ENCODE assay signal across 17 mouse cellular contexts in the genomic region with DNA sequence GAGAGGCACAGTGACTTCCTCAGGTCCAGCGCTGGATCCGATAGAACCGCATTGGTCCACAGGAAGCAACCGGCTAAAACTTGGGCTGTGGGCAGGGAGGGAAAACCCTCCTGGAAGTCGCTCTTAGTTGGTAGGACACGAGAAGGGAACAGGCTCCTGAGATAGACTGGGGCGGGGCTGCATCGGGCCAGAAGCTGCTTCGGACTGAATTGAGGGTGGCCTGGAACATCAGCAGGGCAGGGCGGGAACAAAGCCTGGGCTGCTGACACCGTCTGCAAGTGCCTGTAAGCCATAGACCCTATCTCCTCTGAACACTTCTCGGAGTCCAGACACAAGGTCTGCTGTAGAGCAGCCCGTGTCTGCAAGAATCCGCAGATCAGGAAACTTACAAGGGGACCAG. TPM values are rescaled to one million over a fixed set of nuclear protein-coding genes. Genes with fewer than 3 reads are reported as not detected.
A peak's percentile ranks its signal among the peaks of the same experiment; 100 is the strongest.
DNase-seq lines count a peak whose midpoint lies in the region; ATAC-seq lines count a peak whose summit lies in the region.
"Had no signal": no experiment of that assay in that cellular context is flagged by ENCODE, and none has a peak within 500 bp of the region (broad histone marks: within the 10 kb centered on the region; RNA-seq: fewer than 3 reads in every experiment).

No protein-coding gene starts in this region.

- ATAC-seq in forebrain, embryonic 11.5 days (replicated peaks; ENCODE audit: low FRiP score): no peak
- ATAC-seq in midbrain, embryonic 11.5 days (ENCODE audit: low FRiP score): no peak
- peak; percentile 56 for ATAC-seq in liver, embryonic 12.5 days
- no peak for ATAC-seq in hindbrain, embryonic 16.5 days
- ATAC-seq: hindbrain, postnatal 0 days; Patski had no signal

- H3K9me3 ChIP-seq in forebrain, embryonic 10.5 days: no peaks in the 10 kb centered on the region
- H3K9me3 ChIP-seq in forebrain, embryonic 11.5 days (ENCODE audit: control insufficient read depth, low read length): no peaks in the 10 kb centered on the region
- H3K9me3 ChIP-seq in midbrain, embryonic 10.5 days (replicated peaks): no peaks in the 10 kb centered on the region
- H3K9me3 ChIP-seq in midbrain, embryonic 11.5 days (ENCODE audit: control insufficient read depth, low read length): no peaks in the 10 kb centered on the region
- no peaks in the 10 kb centered on the region for H3K9me3 ChIP-seq in liver, embryonic 12.5 days (replicated peaks)
- no peaks in the 10 kb centered on the region for H3K9me3 ChIP-seq in hindbrain, embryonic 16.5 days (ENCODE audit: control insufficient read depth, low read length)
- H3K9me3 ChIP-seq: neural tube, embryonic 12.5 days; stomach, embryonic 15.5 days had no signal

- no peak for DNase-seq in forebrain, embryonic 10.5 days (ENCODE audit: extremely low spot score, low spot score)
- DNase-seq in forebrain, embryonic 11.5 days (ENCODE audit: low spot score): no peak
- DNase-seq in midbrain, embryonic 10.5 days (ENCODE audit: low spot score): no peak
- no peak for DNase-seq in midbrain, embryonic 11.5 days (ENCODE audit: low spot score, missing footprints)
- no peak for DNase-seq in right cerebral cortex, postnatal 10 days (ENCODE audit: low spot score in 2 of 2)
- no peak for DNase-seq in c-Kit-positive CD71-positive TER-119-positive erythroid progenitor cells, embryonic 14.5 days (ENCODE audit: low spot score)
- DNase-seq: cerebellum, adult 2 months; gastrocnemius, postnatal 25 days; kidney, postnatal 4 days; right cerebral cortex, postnatal 25 days had no signal

- 43% methylated on average over 14 of the region's 14 CpGs for WGBS in forebrain, embryonic 10.5 days
- WGBS in forebrain, embryonic 11.5 days: 37% methylated on average over 14 of the region's 14 CpGs
- WGBS in midbrain, embryonic 10.5 days: 43% methylated on average over 14 of the region's 14 CpGs
- WGBS in midbrain, embryonic 11.5 days: 31% methylated on average over 14 of the region's 14 CpGs
- 24% methylated on average over 14 of the region's 14 CpGs for WGBS in liver, embryonic 12.5 days (ENCODE audit: insufficient replicate concordance)
- 50% methylated on average over 14 of the region's 14 CpGs for WGBS in hindbrain, embryonic 16.5 days

- H3K9ac ChIP-seq in forebrain, embryonic 11.5 days (ENCODE audit: low read length): no peak overlapping the region
- H3K9ac ChIP-seq in midbrain, embryonic 11.5 days (ENCODE audit: low read length): no peak overlapping the region
- H3K9ac ChIP-seq in liver, embryonic 12.5 days: peak overlapping the region; percentile 87
- no peak overlapping the region for H3K9ac ChIP-seq in hindbrain, embryonic 16.5 days (ENCODE audit: low read depth, low read length)
- H3K9ac ChIP-seq: neural tube, embryonic 12.5 days; stomach, embryonic 15.5 days had no signal

- peak overlapping the region; percentile 67 for H3K27ac ChIP-seq in forebrain, embryonic 10.5 days
- no peak overlapping the region for H3K27ac ChIP-seq in forebrain, embryonic 11.5 days (ENCODE audit: low read depth, low read length)
- H3K27ac ChIP-seq in midbrain, embryonic 10.5 days (replicated peaks): peak overlapping the region; percentile 19; the same call in 1 of the 2 replicates
- H3K27ac ChIP-seq in midbrain, embryonic 11.5 days (ENCODE audit: low read depth, low read length): no peak overlapping the region
- peak overlapping the region; percentile 99 for H3K27ac ChIP-seq in liver, embryonic 12.5 days
- H3K27ac ChIP-seq in hindbrain, embryonic 16.5 days (ENCODE audit: low read depth, low read length): no peak overlapping the region
- H3K27ac ChIP-seq: hindbrain, postnatal 0 days; neural tube, embryonic 12.5 days; stomach, embryonic 15.5 days had no signal

- peak overlapping the region; percentile 18; the same call in 1 of the 2 replicates for H3K4me3 ChIP-seq in forebrain, embryonic 10.5 days
- no peak overlapping the region for H3K4me3 ChIP-seq in forebrain, embryonic 11.5 days (ENCODE audit: low read depth, low read length)
- no peak overlapping the region for H3K4me3 ChIP-seq in midbrain, embryonic 10.5 days
- H3K4me3 ChIP-seq in midbrain, embryonic 11.5 days (ENCODE audit: low read depth, low read length): no peak overlapping the region
- H3K4me3 ChIP-seq in liver, embryonic 12.5 days: peak overlapping the region; percentile 42
- H3K4me3 ChIP-seq in hindbrain, embryonic 16.5 days (ENCODE audit: low read length): no peak overlapping the region
- H3K4me3 ChIP-seq: megakaryocyte, embryonic 14.5 days; neural tube, embryonic 12.5 days; stomach, embryonic 15.5 days had no signal

- H3K27me3 ChIP-seq in forebrain, embryonic 10.5 days (ENCODE audit: poor library complexity, severe bottlenecking): peaks cover 45% of the 10 kb centered on the region
- H3K27me3 ChIP-seq in forebrain, embryonic 11.5 days (ENCODE audit: control insufficient read depth, insufficient read depth, low read length): no peaks in the 10 kb centered on the region
- peaks cover 36% of the 10 kb centered on the region for H3K27me3 ChIP-seq in midbrain, embryonic 10.5 days (ENCODE audit: low read depth, poor library complexity, severe bottlenecking)
- H3K27me3 ChIP-seq in midbrain, embryonic 11.5 days (ENCODE audit: control insufficient read depth, insufficient read depth, low read length): 0 out of 2 replicates have a peak, but pooled peaks cover 2% of the 10 kb centered on the region
- H3K27me3 ChIP-seq in liver, embryonic 12.5 days (replicated peaks): peaks cover 34% of the 10 kb centered on the region
- no peaks in the 10 kb centered on the region for H3K27me3 ChIP-seq in hindbrain, embryonic 16.5 days (replicated peaks; ENCODE audit: control insufficient read depth, insufficient read depth, low read length)
- H3K27me3 ChIP-seq: neural tube, embryonic 12.5 days; stomach, embryonic 15.5 days had no signal

- no peak overlapping the region for H3K4me2 ChIP-seq in forebrain, embryonic 11.5 days (ENCODE audit: low read depth, low read length, severe bottlenecking)
- H3K4me2 ChIP-seq in midbrain, embryonic 11.5 days: no peak overlapping the region
- H3K4me2 ChIP-seq in liver, embryonic 12.5 days: peak overlapping the region; percentile 80
- no peak overlapping the region for H3K4me2 ChIP-seq in hindbrain, embryonic 16.5 days (ENCODE audit: low read length)
- H3K4me2 ChIP-seq: neural tube, embryonic 12.5 days; stomach, embryonic 15.5 days had no signal

- H3K36me3 ChIP-seq in forebrain, embryonic 10.5 days (replicated peaks): no peaks in the 10 kb centered on the region
- no peaks in the 10 kb centered on the region for H3K36me3 ChIP-seq in forebrain, embryonic 11.5 days (ENCODE audit: control insufficient read depth, insufficient read depth, low read length)
- no peaks in the 10 kb centered on the region for H3K36me3 ChIP-seq in midbrain, embryonic 10.5 days
- H3K36me3 ChIP-seq in midbrain, embryonic 11.5 days (ENCODE audit: control insufficient read depth, insufficient read depth, low read length): no peaks in the 10 kb centered on the region
- H3K36me3 ChIP-seq in liver, embryonic 12.5 days: no peaks in the 10 kb centered on the region
- no peaks in the 10 kb centered on the region for H3K36me3 ChIP-seq in hindbrain, embryonic 16.5 days (ENCODE audit: control insufficient read depth, insufficient read depth, low read length)
- H3K36me3 ChIP-seq: neural tube, embryonic 12.5 days; stomach, embryonic 15.5 days had no signal

- peaks cover 25% of the 10 kb centered on the region for H3K4me1 ChIP-seq in forebrain, embryonic 10.5 days
- H3K4me1 ChIP-seq in forebrain, embryonic 11.5 days (replicated peaks; ENCODE audit: control insufficient read depth, insufficient read depth, low read length): peaks cover 6% of the 10 kb centered on the region; the same call in 1 of the 2 replicates
- peaks cover 35% of the 10 kb centered on the region for H3K4me1 ChIP-seq in midbrain, embryonic 10.5 days
- H3K4me1 ChIP-seq in midbrain, embryonic 11.5 days (ENCODE audit: control insufficient read depth, insufficient read depth, low read length): peaks cover 16% of the 10 kb centered on the region
- H3K4me1 ChIP-seq in liver, embryonic 12.5 days: peaks cover 96% of the 10 kb centered on the region
- peaks cover 12% of the 10 kb centered on the region for H3K4me1 ChIP-seq in hindbrain, embryonic 16.5 days (ENCODE audit: control insufficient read depth, insufficient read depth, low read depth, low read length)

RNA-seq across cellular contexts. Expression of gene Slc4a1, which starts 6.9 kb away (rescaled TPM):
- 37.4 and 52.1 TPM in 2 replicates for polyA plus RNA-seq in forebrain, embryonic 10.5 days (2016; fragmentation: Nextera tagmentation; extraction: Ambion mirVana)
- 33.8 and 36.8 TPM in 2 replicates for polyA plus RNA-seq in forebrain, embryonic 11.5 days (2014; fragmentation: Nextera tagmentation; extraction: Ambion mirVana)
- polyA plus RNA-seq in midbrain, embryonic 10.5 days (2016; fragmentation: Nextera tagmentation; extraction: Ambion mirVana): 33.8 and 33.9 TPM in 2 replicates
- polyA plus RNA-seq in midbrain, embryonic 11.5 days (2014; fragmentation: Nextera tagmentation; extraction: Ambion mirVana): 30.6 and 31.3 TPM in 2 replicates
- 913 and 972 TPM in 2 replicates for polyA plus RNA-seq in liver, embryonic 12.5 days (2016; fragmentation: Nextera tagmentation; extraction: Ambion mirVana)
- polyA plus RNA-seq in hindbrain, embryonic 16.5 days (2015; fragmentation: Nextera tagmentation; extraction: Ambion mirVana): 1.4 and 3.2 TPM in 2 replicates
- polyA plus RNA-seq: Patski had no signal

RNA-seq across cellular contexts. Expression of gene Rundc3a, which starts 20.3 kb away (rescaled TPM):
- polyA plus RNA-seq in forebrain, embryonic 10.5 days (2016; fragmentation: Nextera tagmentation; extraction: Ambion mirVana): 10.5 and 13.5 TPM in 2 replicates
- 33.1 and 35.4 TPM in 2 replicates for polyA plus RNA-seq in forebrain, embryonic 11.5 days (2014; fragmentation: Nextera tagmentation; extraction: Ambion mirVana)
- 21.5 and 40.7 TPM in 2 replicates for polyA plus RNA-seq in midbrain, embryonic 10.5 days (2016; fragmentation: Nextera tagmentation; extraction: Ambion mirVana)
- 42.0 and 43.0 TPM in 2 replicates for polyA plus RNA-seq in midbrain, embryonic 11.5 days (2014; fragmentation: Nextera tagmentation; extraction: Ambion mirVana)
- polyA plus RNA-seq in liver, embryonic 12.5 days (2016; fragmentation: Nextera tagmentation; extraction: Ambion mirVana): 1.9 and 2.1 TPM in 2 replicates
- 127 and 136 TPM in 2 replicates for polyA plus RNA-seq in hindbrain, embryonic 16.5 days (2015; fragmentation: Nextera tagmentation; extraction: Ambion mirVana)

RNA-seq across cellular contexts. Expression of gene Slc25a39, which starts 34.8 kb away (rescaled TPM):
- 255 and 262 TPM in 2 replicates for polyA plus RNA-seq in forebrain, embryonic 10.5 days (2016; fragmentation: Nextera tagmentation; extraction: Ambion mirVana)
- polyA plus RNA-seq in forebrain, embryonic 11.5 days (2014; fragmentation: Nextera tagmentation; extraction: Ambion mirVana): 196 and 214 TPM in 2 replicates
- polyA plus RNA-seq in midbrain, embryonic 10.5 days (2016; fragmentation: Nextera tagmentation; extraction: Ambion mirVana): 234 and 249 TPM in 2 replicates
- polyA plus RNA-seq in midbrain, embryonic 11.5 days (2014; fragmentation: Nextera tagmentation; extraction: Ambion mirVana): 167 and 193 TPM in 2 replicates
- polyA plus RNA-seq in liver, embryonic 12.5 days (2016; fragmentation: Nextera tagmentation; extraction: Ambion mirVana): 365 and 367 TPM in 2 replicates
- polyA plus RNA-seq in hindbrain, embryonic 16.5 days (2015; fragmentation: Nextera tagmentation; extraction: Ambion mirVana): 182 and 187 TPM in 2 replicates

RNA-seq across cellular contexts. Expression of gene Ubtf, which starts 53.4 kb away (rescaled TPM):
- 95.5 and 98.7 TPM in 2 replicates for polyA plus RNA-seq in forebrain, embryonic 10.5 days (2016; fragmentation: Nextera tagmentation; extraction: Ambion mirVana)
- 109 and 111 TPM in 2 replicates for polyA plus RNA-seq in forebrain, embryonic 11.5 days (2014; fragmentation: Nextera tagmentation; extraction: Ambion mirVana)
- 89.6 and 90.3 TPM in 2 replicates for polyA plus RNA-seq in midbrain, embryonic 10.5 days (2016; fragmentation: Nextera tagmentation; extraction: Ambion mirVana)
- 84.7 and 86.1 TPM in 2 replicates for polyA plus RNA-seq in midbrain, embryonic 11.5 days (2014; fragmentation: Nextera tagmentation; extraction: Ambion mirVana)
- 97.2 and 98.8 TPM in 2 replicates for polyA plus RNA-seq in liver, embryonic 12.5 days (2016; fragmentation: Nextera tagmentation; extraction: Ambion mirVana)
- polyA plus RNA-seq in hindbrain, embryonic 16.5 days (2015; fragmentation: Nextera tagmentation; extraction: Ambion mirVana): 70.4 and 76.8 TPM in 2 replicates

RNA-seq across cellular contexts. Expression of gene Grn, which starts 57.2 kb away (rescaled TPM):
- polyA plus RNA-seq in forebrain, embryonic 10.5 days (2016; fragmentation: Nextera tagmentation; extraction: Ambion mirVana): 66.2 and 70.1 TPM in 2 replicates
- polyA plus RNA-seq in forebrain, embryonic 11.5 days (2014; fragmentation: Nextera tagmentation; extraction: Ambion mirVana): 65.7 and 72.8 TPM in 2 replicates
- polyA plus RNA-seq in midbrain, embryonic 10.5 days (2016; fragmentation: Nextera tagmentation; extraction: Ambion mirVana): 63.5 and 77.1 TPM in 2 replicates
- 36.8 and 39.3 TPM in 2 replicates for polyA plus RNA-seq in midbrain, embryonic 11.5 days (2014; fragmentation: Nextera tagmentation; extraction: Ambion mirVana)
- polyA plus RNA-seq in liver, embryonic 12.5 days (2016; fragmentation: Nextera tagmentation; extraction: Ambion mirVana): 55.8 and 58.1 TPM in 2 replicates
- 95.4 and 100 TPM in 2 replicates for polyA plus RNA-seq in hindbrain, embryonic 16.5 days (2015; fragmentation: Nextera tagmentation; extraction: Ambion mirVana)

Comparison
In these comparisons a context has a peak if more than half of its experiments do, and no peak if none do; other contexts are left out.
1. H3K27ac ChIP-seq: peak in forebrain, embryonic 10.5 days (single experiment), midbrain, embryonic 10.5 days (single experiment) and liver, embryonic 12.5 days (single experiment); none in forebrain, embryonic 11.5 days (single experiment), midbrain, embryonic 11.5 days (single experiment) and hindbrain, embryonic 16.5 days (single experiment).
2. H3K4me3 ChIP-seq: peak in forebrain, embryonic 10.5 days (single experiment) and liver, embryonic 12.5 days (single experiment); none in forebrain, embryonic 11.5 days (single experiment), midbrain, embryonic 10.5 days (single experiment), midbrain, embryonic 11.5 days (single experiment) and hindbrain, embryonic 16.5 days (single experiment).
3. RNA of gene Slc4a1, which starts 6.9 kb away (polyA plus RNA-seq): 913 to 972 TPM in liver, embryonic 12.5 days; 37.4 to 52.1 TPM in forebrain, embryonic 10.5 days, 33.8 to 33.9 TPM in midbrain, embryonic 10.5 days, 33.8 to 36.8 TPM in forebrain, embryonic 11.5 days, 30.6 to 31.3 TPM in midbrain, embryonic 11.5 days and 1.4 to 3.2 TPM in hindbrain, embryonic 16.5 days; every median in the first group is over 10 times any median in the second.